Mouse (Mus musculus): Measurements from ENCODE around the gene Eif3k.

DNA sequence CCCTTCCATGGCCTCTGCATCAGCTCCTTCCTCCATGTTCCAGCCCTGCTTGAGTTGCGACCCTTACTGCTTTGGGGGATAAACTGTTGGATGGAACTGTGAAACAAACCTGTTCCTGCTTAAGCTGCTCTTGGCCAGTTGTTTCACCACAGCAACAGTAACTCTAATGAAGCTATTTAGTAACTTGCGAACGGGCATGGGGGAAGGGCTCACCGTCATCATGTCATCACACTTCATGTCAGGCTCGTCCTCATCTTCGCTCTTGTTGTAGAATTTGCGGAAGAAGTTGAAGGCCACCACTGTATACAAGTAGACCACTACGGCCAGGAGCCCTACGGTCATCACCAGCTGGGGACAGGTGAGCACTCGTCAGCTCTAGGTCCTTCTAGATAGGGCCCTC, 26.5 kb upstream of the Eif3k start:
- no peak for TF ChIP-seq TAL1 (IDR thresholded peaks at IDR 0.05; ENCODE audit: low read length)
- no peak for TF ChIP-seq GATA1 (IDR thresholded peaks at IDR 0.05; ENCODE audit: low read length)
